Mouse (Mus musculus): ENCODE measurements around the gene Aqp12. TPM values are rescaled to one million over a fixed set of nuclear protein-coding genes. Genes with fewer than 3 reads are reported as not detected.
"Not testable (repeated sequence)": the region's sequence is repeated elsewhere in the genome, so short reads cannot be mapped to it uniquely, and the experiment has no call there.

Gene Aqp12
- total RNA-seq (2021) = not detected

GRCm38 (mm10) chr1:93006061-93006460 is at the start of gene Aqp12:
TSS of gene Aqp12 (plus strand) at chr1:93006334.
- DNase-seq = no peak
- intact Hi-C loops (cut with DNase I) = no loop called here

GRCm38 (mm10) chr1:92956571-92957335 is 49.4 kb upstream of the Aqp12 start:
- DNase-seq = peak; percentile 75 to 80
- intact Hi-C loops (cut with DNase I) = loop anchor here (1.0 to 5.0 kb wide), 3 partner anchors 28 to 116 kb away; no protein-coding TSS in a partner anchor

GRCm38 (mm10) chr1:92958999-92959398 is 47.1 kb upstream of the Aqp12 start:
- DNase-seq = no peak
- intact Hi-C loops (cut with DNase I) = loop anchor here (5.0 kb wide), 1 partner anchor 113 kb away; no protein-coding TSS in a partner anchor

GRCm38 (mm10) chr1:92970791-92971190 is 35.3 kb upstream of the Aqp12 start:
- DNase-seq; intact Hi-C loops (cut with DNase I): not testable (repeated sequence)

- intact Hi-C loops (cut with DNase I) = no loop called here
- DNase-seq = no peak
These were observed 34.0 kb upstream of the Aqp12 start for GRCm38 (mm10) chr1:92971879-92972795.

GRCm38 (mm10) chr1:92972854-92973253 is 33.3 kb upstream of the Aqp12 start:
- DNase-seq = peak; percentile 47 to 49
- intact Hi-C loops (cut with DNase I) = no loop called here

GRCm38 (mm10) chr1:92976141-92976566 is 30.0 kb upstream of the Aqp12 start:
- DNase-seq = peak in 1 of 2 experiments; percentile 27
- intact Hi-C loops (cut with DNase I) = no loop called here

GRCm38 (mm10) chr1:92978645-92979044 is 27.5 kb upstream of the Aqp12 start:
- DNase-seq = peak in 1 of 2 experiments; percentile 15
- intact Hi-C loops (cut with DNase I) = no loop called here

GRCm38 (mm10) chr1:92979073-92979602 is 27.0 kb upstream of the Aqp12 start:
- intact Hi-C loops (cut with DNase I) = no loop called here
- peak; percentile 23 to 24 for DNase-seq

GRCm38 (mm10) chr1:92981056-92981845 is 24.9 kb upstream of the Aqp12 start:
- intact Hi-C loops (cut with DNase I) = no loop called here
- peak; percentile 70 to 74 for DNase-seq

- no peak for DNase-seq
- intact Hi-C loops (cut with DNase I) = no loop called here
These were observed 23.1 kb upstream of the Aqp12 start for GRCm38 (mm10) chr1:92982931-92983605.

GRCm38 (mm10) chr1:92984999-92985398 is 21.1 kb upstream of the Aqp12 start:
- intact Hi-C loops (cut with DNase I) = loop anchor here (2.0 kb wide), 1 partner anchor 28 kb away; no protein-coding TSS in a partner anchor
- DNase-seq = no peak

GRCm38 (mm10) chr1:92988894-92989293 is 17.2 kb upstream of the Aqp12 start:
- no peak for DNase-seq
- intact Hi-C loops (cut with DNase I) = no loop called here

- no peak for DNase-seq
- intact Hi-C loops (cut with DNase I) = no loop called here
These were observed 16.2 kb upstream of the Aqp12 start for GRCm38 (mm10) chr1:92989891-92990290.

GRCm38 (mm10) chr1:92992214-92992855 is 13.8 kb upstream of the Aqp12 start:
- intact Hi-C loops (cut with DNase I) = no loop called here
- DNase-seq = no peak

GRCm38 (mm10) chr1:92992880-92993279 is 13.3 kb upstream of the Aqp12 start:
- intact Hi-C loops (cut with DNase I) = no loop called here
- no peak for DNase-seq

- peak; percentile 34 to 50 for DNase-seq
- intact Hi-C loops (cut with DNase I) = no loop called here
These were observed 3.1 kb downstream of the Aqp12 start for GRCm38 (mm10) chr1:93009196-93009595.

GRCm38 (mm10) chr1:93010731-93011130 is 4.6 kb downstream of the Aqp12 start:
- peak; percentile 21 to 30 for DNase-seq
- intact Hi-C loops (cut with DNase I) = loop anchor here (1.0 kb wide), 1 partner anchor 53 kb away; no protein-coding TSS in a partner anchor

GRCm38 (mm10) chr1:93012103-93012585 is 6.0 kb downstream of the Aqp12 start:
- intact Hi-C loops (cut with DNase I) = no loop called here
- no peak for DNase-seq
